Comparison of ENCODE assay signal across 1 mouse cellular context in genomic region chr7:127573503-127574008, GRCm38 (mm10).
A peak's percentile ranks its signal among the peaks of the same experiment; 100 is the strongest.
TF ChIP-seq lines count a peak whose summit lies in the region.

No protein-coding gene starts in this region.

TF ChIP-seq in MEL, 35 proteins besides CTCF, POLR2A, EP300 and RAD21:
- TF ChIP-seq NRF1 (IDR thresholded peaks at IDR 0.05; ENCODE audit: insufficient read depth, low read depth, low read length, poor library complexity, severe bottlenecking) (peak; percentile 48), UBTF (IDR thresholded peaks at IDR 0.05; ENCODE audit: borderline replicate concordance, insufficient read depth, low read depth, low read length) (no peak)
